Mouse (Mus musculus) bone marrow, adult 2 months (tissue): ENCODE results near the gene Mfsd6l.

Experiments
- CTCF ChIP-seq: fragments of 200-500 bp; IDR thresholded peaks from 2 replicates; pipeline ENCODE4 v1.5.1; 2011; ENCODE audit warnings: low read length, control low read depth; ENCODE audit not compliant: control insufficient read depth, insufficient read depth
- POLR2A ChIP-seq: fragments of 200-500 bp; IDR thresholded peaks from 2 replicates; pipeline ENCODE4 v1.6.1; 2011; ENCODE audit warnings: low read depth, mild to moderate bottlenecking, control low read depth, low read length, borderline replicate concordance; ENCODE audit not compliant: control insufficient read depth

DNA sequence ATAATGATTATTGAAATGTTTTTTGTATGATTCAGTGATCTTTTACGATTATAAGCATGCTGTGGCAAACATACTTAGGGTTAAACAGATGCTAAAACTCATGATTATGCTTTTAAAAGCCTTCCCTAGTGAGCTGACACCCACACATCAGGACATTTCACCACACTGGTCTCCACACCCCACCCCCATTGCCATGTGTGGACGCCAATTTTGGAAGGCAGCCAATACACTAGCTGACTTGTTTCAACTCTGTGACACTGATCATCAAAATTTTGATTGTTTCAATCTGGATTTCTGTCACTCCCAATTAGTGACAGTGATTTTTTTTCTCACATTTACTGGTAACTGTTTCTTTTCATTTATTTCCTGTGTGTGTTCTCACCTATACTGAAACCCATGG is 8.5 kb upstream of the Mfsd6l start:
- TF ChIP-seq CTCF (no peak), POLR2A (no peak)
